Mouse (Mus musculus) lung, postnatal 14 days (tissue): ENCODE data around the gene Hmg20b.
A peak's percentile ranks its signal among the peaks of the same experiment; 100 is the strongest.

Experiments
- DNase-seq: peaks from one replicate; pipeline ENCODE4 v3.0.0; 2021

Hmg20b gene

DNA sequence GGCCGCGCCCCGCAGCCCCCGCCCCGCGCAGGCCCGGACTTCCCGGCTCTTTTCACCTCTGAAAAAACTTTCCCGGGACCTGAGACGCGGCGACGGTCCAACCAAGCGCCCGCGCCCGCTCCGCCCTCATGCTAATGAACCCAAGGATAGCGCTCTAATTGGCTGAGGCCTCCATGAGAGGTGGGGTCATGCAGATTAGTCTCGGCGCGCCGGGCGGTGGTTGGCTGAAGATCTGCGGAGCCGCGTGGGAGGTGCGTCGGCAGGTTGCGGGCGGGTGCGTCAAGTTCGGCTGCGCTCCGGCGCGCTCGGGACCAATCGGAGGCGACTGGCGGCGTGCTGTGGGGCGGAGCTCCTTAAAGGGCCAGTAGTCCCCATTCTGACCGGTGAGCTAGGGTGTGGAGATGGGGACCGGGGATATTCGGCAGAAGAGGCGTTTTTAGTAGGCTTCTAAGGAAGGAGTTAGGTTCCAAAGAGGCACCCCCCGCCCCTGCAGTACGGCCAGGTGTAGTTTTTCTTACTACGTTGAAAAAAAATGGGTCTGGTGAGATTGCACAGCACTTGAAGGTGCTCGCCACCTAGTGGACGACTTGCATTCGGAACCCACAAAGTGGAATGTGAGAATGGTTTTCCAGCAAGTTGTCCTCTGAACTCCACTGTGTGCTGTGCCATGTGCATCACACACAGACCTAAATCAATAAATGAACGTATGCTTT lies at the start of gene Hmg20b:
TSS of gene Hmg20b (minus strand) at position 130 of the 713 bp plus-strand sequence.
- DNase-seq: peak; percentile 99

DNA sequence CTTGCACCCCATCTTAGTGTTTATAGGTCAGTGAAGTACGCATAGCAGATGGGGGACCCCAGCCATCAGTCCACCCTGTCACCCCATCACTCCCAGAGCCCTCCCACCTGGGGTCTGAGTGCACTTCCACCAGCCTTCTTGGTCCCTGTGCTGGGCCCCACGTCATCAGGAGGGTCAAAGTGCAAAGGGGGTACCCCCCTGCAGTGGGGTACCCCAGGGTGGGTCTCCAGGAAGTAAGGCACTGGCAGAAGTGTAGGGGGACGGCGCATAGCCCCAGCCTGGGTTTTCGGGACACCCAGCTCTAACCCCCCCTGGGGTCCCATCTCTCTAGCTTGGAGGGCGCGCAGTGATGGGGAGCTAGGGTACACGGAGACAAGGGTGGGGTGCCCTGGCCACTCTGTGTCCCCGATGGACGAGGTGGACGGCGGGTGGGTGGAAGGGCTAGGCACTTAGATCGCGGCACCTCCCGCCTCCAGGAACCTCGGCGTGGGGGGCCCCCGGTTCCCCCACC lies 49.6 kb upstream of the Hmg20b start:
- no peak for DNase-seq

DNA sequence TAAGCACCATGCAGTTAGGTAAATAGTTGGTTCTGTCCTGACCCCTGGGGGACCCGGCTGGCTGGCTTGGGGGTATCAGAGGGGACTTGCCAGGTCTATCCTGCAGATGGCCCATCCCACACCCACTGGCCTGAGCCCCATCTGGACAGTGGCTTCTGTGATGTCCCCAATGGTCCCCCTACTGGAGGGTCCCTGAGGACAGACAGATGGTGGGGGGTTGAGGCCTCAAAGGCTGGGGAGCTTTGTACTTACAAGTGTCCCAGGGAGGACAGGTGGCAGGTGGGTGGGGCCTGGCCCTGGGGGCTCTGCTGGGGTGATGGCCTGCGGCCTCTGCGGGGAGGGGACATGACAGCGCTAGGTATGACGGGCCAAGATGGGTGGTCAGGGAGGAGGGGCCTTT lies 49.0 kb upstream of the Hmg20b start:
- no peak for DNase-seq

DNA sequence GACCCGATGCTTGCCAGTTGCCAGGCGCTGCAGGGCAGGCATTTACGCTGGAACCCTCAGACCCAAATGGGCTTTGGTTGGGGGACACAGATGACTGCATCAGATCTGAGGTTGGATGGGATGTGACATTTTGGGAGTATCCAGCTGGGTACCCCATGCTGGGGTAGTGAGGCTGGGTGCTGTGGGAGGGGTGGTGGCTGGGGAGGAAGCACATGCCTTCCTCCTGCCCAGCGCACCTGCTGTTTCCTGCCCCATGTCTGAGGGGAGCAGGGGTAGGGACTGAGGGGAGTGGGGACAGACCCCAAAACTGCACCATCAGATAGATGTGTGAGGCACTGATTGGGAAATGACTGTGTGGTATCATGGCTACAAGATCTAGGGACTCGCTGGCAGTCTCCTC lies 46.5 kb upstream of the Hmg20b start:
- no peak for DNase-seq

DNA sequence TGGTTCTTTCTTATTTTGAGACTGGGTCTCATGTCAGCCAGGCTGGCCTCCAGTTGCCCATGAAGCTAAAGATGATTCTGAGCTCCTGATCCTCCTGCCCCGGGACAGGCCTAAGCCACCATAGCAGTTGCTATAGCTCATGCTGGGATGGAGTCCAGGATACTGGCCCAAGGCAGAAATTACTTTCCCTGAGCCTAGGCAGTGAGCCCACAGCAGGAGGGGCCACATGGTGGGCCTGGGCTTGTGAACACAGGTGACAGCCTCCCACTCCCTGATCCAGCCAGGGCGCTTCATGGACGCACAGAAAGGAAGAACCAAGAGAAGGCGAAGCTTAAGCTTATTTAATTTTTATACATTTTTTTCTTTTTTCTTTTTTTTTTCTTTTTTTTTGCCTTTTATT lies 45.6 kb upstream of the Hmg20b start:
- DNase-seq: no peak

DNA sequence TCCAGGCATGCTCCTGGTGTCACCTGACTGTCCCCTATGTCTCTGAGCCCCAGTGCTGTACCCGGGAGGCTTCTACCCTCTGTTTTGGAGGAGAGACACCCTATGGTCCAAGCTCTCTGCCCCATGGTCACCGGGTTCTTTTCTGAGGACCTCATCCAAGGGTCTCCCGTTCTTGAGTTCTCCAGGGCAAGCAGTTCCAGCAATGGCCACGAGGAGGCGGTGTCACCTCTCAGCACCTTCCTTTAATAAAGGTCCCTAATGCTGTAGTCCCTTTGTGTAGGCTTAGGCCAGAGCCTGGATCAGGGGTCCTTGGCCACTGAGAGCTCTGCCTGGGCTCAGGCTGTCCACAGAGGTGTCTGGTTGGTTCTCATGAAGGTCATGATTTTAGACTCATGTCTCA lies 44.8 kb upstream of the Hmg20b start:
- DNase-seq: peak; percentile 82

DNA sequence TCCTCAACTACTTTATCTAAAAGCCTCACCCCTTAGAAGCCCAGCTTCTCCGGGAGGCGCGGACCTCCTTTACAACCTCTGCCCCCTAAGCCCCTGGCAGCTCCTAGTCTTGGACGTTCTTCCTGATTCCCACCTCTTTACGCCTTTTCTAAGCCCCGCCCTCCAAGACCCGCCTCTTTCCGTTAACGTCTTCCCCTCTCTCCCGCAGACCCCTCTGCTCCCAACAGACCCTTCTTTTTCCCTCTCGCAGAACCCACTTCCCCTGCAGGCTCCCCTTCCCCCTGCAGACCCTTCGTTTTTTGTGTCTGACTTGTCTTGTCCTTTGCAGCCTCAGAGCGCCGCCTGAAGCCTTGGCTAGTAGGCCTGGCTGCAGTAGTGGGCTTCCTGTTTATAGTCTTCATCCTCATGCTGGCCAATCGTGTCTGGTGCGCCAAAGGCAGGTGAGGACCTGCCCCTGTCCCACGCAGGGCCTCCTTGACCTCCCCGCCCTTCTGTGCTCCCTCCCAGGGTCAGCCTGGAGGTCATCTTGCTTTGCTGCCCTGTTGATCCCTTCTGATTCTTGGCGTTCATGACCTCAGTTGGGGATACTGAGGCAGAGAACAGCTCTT lies 43.3 kb upstream of the Hmg20b start:
- peak; percentile 49 for DNase-seq

DNA sequence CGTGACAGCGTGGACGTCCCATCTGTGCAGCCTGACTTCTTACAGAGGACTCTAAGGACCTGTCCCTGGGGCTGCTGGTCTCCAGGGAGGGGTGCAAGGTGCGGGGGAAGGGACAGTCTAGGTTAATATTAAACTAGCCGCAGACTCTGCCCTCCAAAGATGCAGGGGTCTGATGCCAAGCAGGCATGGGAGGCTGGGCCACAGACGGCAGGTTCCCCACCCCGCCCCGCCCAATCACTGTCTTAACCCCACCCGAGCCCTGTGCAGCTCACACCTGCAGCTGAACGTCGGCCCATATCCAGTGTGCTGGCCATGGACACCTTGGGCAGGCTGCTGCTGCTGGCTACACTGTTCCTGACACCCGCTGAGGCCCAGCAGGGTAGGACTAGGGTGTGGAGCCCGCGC lies 42.5 kb upstream of the Hmg20b start, which contains the start of gene Smim24:
TSS of gene Smim24 (plus strand) at position 271 of the 405 bp plus-strand sequence.
- no peak for DNase-seq

DNA sequence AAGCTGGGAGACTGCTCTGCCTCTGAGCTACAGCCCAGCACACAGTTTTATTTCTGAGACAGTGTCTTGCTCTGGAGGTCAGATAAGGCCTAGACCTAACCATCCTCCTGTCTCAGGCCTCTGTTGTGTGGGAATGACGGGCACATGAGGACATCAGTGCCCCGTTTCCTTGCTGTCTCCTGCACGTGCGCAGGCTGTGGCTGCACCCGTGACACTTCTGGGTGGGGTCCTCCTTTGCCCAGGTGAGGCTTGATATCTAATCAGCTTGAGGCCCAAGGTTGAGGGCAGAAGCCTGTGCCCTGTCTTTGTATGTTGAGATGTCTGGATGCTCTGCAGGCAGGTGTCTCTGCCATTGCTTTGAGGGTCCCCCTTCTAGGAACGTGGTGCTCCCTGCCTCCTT lies 42.0 kb upstream of the Hmg20b start:
- DNase-seq: no peak

DNA sequence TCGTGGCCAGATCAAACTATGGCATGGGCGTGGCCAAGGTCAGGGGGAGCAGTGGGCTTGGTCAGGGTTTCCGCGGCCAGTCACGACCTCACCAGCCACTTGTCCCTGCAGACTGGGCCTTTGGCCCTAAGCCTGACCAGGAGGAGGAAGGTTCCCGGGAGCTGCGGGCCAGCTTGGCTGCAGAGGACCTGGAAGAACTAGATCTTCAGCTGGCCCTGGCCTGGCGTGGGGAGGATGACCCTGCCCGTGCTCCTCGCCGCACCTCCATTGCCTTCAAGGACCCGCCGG lies 40.3 kb upstream of the Hmg20b start:
- no peak for DNase-seq

DNA sequence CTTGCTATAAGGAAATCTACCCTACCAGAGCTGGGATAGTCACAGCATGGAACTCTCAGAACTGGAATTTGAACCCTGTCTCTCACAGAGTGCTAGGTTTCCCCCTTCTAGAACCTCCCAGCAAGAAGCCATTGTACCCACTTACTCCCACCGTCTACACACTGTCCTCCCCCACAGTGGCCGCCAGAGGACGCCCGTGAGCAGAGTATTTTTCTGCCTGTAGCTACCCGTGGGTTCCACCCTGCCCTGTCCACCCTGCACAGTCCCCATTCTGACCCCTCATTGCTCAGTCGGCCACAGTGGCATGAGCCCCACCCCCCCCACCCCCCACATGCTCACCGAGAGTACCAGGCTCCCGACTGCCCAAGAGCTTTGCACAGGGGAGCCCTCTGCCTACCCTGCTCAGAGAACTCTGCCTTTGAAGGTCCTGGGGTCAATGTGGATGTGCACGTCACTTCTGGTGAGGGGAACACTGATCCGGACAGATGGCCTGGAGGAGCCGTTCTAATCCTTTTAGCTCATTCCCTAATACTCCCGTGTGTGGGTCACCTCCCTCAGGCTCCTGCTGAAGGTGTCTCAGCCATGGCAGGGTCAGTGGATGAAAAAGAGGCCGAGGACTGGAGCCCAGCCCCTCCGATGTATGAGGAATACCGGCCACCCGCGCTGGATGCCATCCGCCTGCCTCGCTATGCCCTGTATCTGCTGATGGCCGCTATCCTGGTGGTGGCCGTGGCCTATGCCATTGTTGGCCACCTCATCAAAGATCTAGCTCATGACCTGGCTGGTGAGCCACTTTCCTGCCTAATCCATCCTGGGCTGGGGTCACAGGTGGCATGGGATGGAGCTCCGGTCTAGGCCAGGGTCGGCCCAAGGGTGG lies 39.8 kb upstream of the Hmg20b start:
- DNase-seq: peak; percentile 83

DNA sequence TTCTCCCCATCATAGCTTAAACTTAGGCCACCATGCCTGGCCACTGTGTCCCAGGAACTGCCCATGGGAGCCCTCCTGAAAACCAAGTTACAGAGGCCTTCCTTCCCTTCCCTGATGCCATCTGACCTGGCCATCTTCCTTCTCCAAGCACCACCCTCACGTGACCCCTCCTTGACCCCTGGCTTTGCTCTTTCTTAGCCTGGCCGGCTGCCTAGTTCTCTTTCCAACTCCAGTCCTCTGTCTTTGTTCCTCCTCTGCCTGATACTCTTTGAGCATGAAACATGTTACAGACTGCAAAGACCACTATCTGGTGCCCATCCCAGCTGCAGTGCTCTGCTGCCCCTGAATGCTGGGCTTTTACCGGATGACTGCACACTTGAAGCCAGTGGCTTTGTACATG lies 39.1 kb upstream of the Hmg20b start:
- no peak for DNase-seq

DNA sequence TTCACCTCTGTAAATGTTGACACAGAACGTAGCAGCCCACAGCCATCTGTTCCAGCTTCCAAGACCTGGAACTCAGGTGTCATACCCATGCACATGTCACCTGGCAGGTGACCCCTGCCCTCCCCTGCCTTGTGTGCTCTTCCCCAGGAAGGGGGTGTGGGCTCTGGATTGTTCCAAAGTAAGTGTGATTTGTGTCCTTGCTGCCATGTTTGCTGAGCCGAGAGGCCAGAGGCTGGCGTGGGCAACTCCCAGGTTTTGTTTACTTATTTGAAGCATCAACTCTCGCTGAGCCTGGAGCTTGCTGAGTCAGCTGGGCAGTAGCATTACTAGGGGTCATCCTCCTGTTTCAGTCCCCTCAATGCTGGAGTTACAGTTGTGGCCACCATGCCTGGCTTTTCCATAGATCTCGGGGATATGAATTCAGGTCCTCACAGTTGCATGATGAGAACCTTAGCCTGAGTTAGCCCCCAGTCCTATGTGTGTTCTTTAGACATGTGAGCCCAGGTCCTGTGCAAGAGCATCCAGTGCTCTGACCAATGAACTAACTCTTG lies 38.3 kb upstream of the Hmg20b start, which contains the start of gene Gm48552:
TSS of gene Gm48552 (plus strand) at position 501 of the 551 bp plus-strand sequence.
- DNase-seq: no peak

DNA sequence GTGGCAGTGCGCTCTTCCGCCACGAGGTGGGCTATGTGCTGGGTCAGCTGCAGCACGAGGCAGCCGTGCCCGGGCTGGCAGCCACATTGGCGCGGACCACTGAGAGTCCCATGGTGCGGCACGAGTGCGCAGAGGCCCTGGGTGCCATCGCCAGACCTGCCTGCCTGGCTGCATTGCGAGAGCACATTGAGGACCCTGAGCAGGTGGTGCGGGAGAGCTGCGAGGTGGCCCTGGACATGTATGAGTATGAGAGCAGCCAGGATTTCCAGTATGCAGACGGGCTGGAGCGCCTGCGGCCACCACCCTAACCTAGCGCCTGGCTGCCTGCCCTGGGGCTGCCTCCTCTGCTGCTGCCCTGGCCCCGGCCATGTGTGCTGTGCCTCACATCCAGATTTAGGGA lies 37.4 kb upstream of the Hmg20b start:
- DNase-seq: no peak

DNA sequence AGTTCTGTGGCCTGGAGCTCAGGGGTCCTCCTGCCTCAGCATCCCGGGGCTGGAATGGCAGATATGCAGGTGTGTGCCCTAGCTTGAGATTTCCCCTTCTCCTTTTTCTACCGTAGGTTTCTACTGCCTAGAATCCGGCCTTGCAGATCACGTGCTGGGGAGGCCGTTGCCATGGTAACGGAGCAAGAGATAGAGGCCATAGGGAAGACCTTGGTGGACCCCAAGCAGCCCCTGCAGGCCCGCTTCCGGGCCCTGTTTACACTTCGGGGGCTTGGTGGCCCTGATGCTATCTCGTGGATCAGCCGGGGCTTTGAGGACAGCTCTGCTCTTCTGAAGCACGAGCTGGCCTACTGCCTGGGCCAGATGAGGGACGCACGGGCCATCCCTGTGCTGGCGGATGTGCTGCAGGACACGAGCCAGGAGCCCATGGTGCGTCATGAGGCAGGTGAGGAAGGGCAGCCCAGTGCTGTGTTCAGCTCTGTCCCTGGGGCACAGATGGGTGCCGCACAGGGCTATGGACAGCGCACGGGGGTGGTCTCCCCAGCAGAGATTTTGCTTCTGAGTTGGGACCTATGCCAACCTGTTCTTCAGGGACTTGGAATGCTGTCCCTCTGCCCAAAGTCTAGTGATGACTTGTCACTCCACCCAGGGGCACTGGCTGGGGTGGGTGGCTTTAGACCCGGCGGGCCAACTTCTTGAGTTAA lies 35.5 kb upstream of the Hmg20b start:
- no peak for DNase-seq

DNA sequence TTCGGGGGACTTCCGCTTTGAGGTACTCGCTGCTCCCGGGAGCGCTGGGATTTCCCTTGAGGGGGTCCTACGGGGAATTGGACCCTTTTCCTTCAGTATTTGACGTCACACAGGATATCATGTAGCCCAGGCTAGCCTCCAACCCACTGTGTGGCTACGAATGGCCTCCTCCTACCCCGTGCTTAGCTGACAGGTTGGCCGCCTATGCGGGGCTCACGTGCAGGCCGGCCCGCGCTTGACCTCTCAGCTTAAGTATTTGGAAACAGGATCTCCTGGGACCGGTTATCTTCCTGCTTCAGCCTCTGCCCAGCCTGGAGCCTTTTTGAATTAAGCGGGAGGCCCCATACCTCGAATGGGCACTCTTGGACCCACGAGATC lies 34.3 kb upstream of the Hmg20b start:
- no peak for DNase-seq

DNA sequence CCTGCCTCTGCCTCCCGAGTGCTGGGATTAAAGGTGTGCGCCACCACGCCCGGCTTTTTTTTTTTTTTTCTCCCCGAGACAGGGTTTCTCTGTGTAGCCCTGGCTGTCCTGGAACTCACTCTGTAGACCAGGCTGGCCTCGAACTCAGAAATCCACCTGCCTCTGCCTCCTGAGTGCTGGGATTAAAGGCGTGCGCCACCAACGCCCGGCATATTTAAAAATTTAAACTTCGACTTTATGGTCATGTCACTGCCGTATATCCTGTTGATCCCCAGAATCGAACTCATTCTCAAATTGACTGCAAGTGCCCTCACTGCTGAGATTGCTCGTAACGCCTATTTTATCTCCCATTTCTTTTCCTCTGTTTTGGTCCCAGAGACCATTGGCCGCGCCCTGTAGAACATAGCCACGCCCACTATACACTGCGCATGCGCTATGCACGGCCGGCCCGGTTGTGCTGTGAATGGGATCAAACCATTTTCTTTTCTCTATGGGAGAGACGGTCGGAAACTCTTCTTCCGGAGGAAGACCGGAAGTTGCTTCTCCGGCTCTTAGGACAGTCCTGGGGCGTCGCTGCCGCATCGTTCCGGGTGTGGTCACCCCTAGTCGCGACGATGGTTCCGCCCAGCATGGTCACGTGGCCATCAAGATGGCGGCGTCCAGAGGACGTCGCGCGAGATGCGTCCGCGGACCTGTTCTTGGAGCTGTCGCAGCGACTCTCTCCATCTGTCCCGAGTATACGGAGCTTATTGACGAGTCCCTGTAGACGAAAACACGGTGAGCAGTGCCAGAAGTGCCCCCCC lies 33.7 kb upstream of the Hmg20b start, which contains the start of the genes Dohh and Gm48551:
TSS of gene Dohh (plus strand) at position 627 of the 803 bp plus-strand sequence.
TSS of gene Gm48551 (plus strand) at position 665 of the 803 bp plus-strand sequence.
- DNase-seq: peak; percentile 100

DNA sequence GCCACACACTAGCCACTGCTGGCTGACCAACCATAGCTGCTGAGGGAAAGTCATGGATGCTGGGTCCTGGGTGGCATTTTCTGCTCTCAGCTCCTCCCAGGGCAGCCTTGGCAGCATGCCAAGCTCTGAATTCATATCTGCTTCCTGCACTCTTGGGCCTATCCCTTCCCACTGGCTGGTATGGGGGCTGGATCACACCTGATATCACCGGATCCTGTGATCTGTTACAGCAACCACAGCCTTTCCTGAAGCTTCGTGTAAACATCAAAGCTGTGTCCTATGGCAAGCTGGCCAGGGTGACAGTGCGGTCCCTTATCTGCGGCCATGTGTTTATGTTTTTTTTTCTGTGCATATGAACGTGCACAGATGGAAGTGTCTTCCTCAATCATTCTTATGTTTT lies 31.8 kb upstream of the Hmg20b start:
- DNase-seq: peak; percentile 72

DNA sequence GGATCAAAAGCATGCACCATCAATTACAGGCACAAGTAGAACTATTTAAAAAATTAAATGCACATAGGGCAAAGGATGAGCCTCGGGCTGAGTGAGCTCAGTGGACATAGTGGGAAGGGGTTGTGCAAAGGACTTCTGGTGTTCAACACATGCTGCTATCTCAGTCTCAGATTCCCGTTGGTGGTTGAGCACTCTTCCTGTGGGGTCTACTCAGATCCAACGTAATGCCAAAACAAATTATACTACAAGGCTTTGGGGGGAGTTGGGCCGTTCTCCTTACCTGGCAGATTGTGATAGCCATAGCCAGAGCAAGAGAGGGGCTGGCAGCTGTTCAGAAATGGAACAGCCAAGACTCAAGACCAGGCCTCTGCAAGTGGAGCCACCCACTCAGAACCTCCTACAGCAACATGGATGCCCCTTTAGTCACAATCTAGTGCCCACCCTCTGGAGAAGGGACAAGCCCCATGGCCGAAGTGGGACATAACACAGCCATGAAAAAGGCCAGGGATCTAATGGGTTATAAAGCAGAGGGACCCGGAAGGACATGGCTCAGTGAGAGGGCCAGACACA lies 29.6 kb upstream of the Hmg20b start:
- no peak for DNase-seq

DNA sequence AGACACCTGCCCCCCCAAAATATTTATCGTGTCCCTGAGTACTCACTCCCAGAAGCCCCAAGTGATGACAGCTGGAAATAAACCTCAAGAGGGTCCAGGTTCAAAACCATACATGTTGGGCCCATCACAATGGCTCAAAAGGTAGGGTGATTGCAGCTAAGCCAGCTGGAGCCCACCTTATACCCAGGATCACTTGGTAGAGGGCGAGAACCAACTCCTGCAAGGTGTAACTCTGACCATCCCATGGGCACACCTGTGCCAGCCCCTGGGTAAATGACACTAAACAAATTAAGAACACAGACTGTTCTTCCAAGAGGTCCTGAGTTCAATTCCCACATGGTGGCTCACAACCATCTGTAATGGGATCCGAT lies 28.9 kb upstream of the Hmg20b start:
- no peak for DNase-seq

DNA sequence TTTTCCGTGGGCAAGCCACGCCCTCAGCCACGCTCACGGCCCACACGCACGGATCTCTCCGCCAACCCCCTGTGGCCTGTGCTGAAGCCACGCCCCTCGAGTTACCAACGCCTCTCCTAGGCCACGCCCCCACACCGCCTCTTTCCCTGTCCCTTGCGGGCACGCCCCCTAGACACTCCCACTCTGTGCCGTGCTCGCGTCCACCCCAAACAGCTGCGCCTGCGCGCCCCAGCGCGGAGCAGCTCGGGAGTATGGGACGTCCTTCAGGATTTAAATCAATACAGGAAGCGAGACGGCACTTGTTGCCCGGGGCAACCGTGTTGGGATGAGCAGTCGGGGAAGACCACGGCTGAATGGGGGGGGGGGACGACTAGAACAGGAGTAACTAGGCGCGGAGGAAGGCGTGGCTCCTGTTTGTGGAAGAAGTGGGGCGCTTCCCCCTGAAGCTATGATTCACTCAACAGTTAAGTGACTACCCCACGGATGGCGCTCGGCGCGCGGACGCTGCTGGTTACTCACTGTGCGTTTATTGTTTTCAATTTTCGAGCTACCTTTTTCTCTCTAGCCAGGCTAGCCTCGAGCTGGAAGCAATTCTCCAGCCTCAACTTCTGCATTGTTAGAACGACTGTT lies 28.4 kb upstream of the Hmg20b start:
- peak; percentile 100 for DNase-seq
